Mouse (Mus musculus) liver, adult 2 months (tissue): ENCODE measurements around the gene Itpripl1.

Experiments
- CTCF ChIP-seq: fragments of 200-500 bp; IDR thresholded peaks from 2 replicates; pipeline ENCODE4 v1.5.1; 2011; ENCODE audit warnings: low read depth, low read length, control low read depth
- POLR2A ChIP-seq: fragments of 200-500 bp; IDR thresholded peaks from 2 replicates; pipeline ENCODE4 v1.6.1; 2011; ENCODE audit warnings: low read length, control low read depth; ENCODE audit not compliant: insufficient read depth; ENCODE audit errors: extremely low read depth

GRCm38 (mm10) chr2:127142577-127143157 is 575 bp downstream of the Itpripl1 start:
- TF ChIP-seq POLR2A (no peak), CTCF (no peak)
